Mouse (Mus musculus) C2C12 (cell line): ENCODE measurements around the gene Mmab. TPM values are rescaled to one million over a fixed set of nuclear protein-coding genes. Genes with fewer than 3 reads are reported as not detected.

Experiments
- H3K27me3 ChIP-seq: one replicate; pipeline ENCODE4 v1.6.1; 2011; ENCODE audit not compliant: control insufficient read depth, insufficient read depth, insufficient read length
- H3K36me3 ChIP-seq: one replicate; pipeline ENCODE4 v1.6.1; 2011; ENCODE audit not compliant: control insufficient read depth, insufficient read depth
- H3K4me3 ChIP-seq: one replicate; pipeline ENCODE4 v1.5.1; 2011; ENCODE audit warnings: mild to moderate bottlenecking, control low read depth; ENCODE audit not compliant: poor library complexity, insufficient read depth, severe bottlenecking
- H3K79me2 ChIP-seq: one replicate; pipeline ENCODE4 v1.6.1; 2011; ENCODE audit not compliant: control insufficient read depth, insufficient read depth
- H3K79me3 ChIP-seq: one replicate; pipeline ENCODE4 v1.6.1; 2011; ENCODE audit warnings: low read depth, control low read depth
- H3ac ChIP-seq: one replicate; pipeline ENCODE3; 2011; ENCODE audit warnings: low read depth; ENCODE audit not compliant: control insufficient read depth, insufficient read length
- CEBPB ChIP-seq: IDR thresholded peaks from one replicate; pipeline ENCODE4 v1.6.1; 2011; ENCODE audit warnings: low read depth, mild to moderate bottlenecking, control low read depth, moderate library complexity
- CTCF ChIP-seq: IDR thresholded peaks from one replicate; pipeline ENCODE4 v1.5.1; 2011; ENCODE audit not compliant: control insufficient read depth, insufficient read depth, insufficient read length
- FOSL1 ChIP-seq: IDR thresholded peaks from one replicate; pipeline ENCODE4 v1.8.0; 2011; ENCODE audit warnings: mild to moderate bottlenecking, low read length; ENCODE audit not compliant: poor library complexity, insufficient read depth, severe bottlenecking
- MAX ChIP-seq: IDR thresholded peaks from one replicate; pipeline ENCODE4 v1.6.1; 2011; ENCODE audit warnings: mild to moderate bottlenecking, control low read depth
- MYOD1 ChIP-seq: IDR thresholded peaks from one replicate; pipeline ENCODE4 v1.6.1; 2011; ENCODE audit warnings: low read depth; ENCODE audit not compliant: control insufficient read depth, insufficient read length
- MYOG ChIP-seq: IDR thresholded peaks from one replicate; pipeline ENCODE4 v1.6.1; 2011; ENCODE audit not compliant: control insufficient read depth, insufficient read length; ENCODE audit errors: extremely low read depth
- USF1 ChIP-seq: IDR thresholded peaks from one replicate; pipeline ENCODE4 v1.6.1; 2011; ENCODE audit warnings: low read depth, mild to moderate bottlenecking, control low read depth, moderate library complexity
- polyA plus RNA-seq: library from polyadenylated mRNA; unstranded; fragments of >200 nt; fragmentation: generic; extraction: Trizol; gene quantifications from one replicate; pipeline ENCODE4 v1.2.1, GENCODE M21; 2012; ENCODE audit warnings: missing spikeins

Mmab gene
- polyA plus RNA-seq, 1 experiment = 9.4 TPM

- Histone ChIP-seq H3K27me3 (peaks cover 79% of the 10 kb centered on the region), H3K79me2 (no peaks in the 10 kb centered on the region), H3K36me3 (no peaks in the 10 kb centered on the region), H3K79me3 (no peaks in the 10 kb centered on the region), H3K4me3 (no peak overlapping the region), H3ac (no peak overlapping the region)
- TF ChIP-seq CTCF (no peak), MYOG (no peak), CEBPB (no peak), FOSL1 (no peak), MAX (no peak), USF1 (no peak), MYOD1 (no peak)
Measured at GRCm38 (mm10) chr5:114474741-114475491, 31.1 kb upstream of the Mmab start.

DNA sequence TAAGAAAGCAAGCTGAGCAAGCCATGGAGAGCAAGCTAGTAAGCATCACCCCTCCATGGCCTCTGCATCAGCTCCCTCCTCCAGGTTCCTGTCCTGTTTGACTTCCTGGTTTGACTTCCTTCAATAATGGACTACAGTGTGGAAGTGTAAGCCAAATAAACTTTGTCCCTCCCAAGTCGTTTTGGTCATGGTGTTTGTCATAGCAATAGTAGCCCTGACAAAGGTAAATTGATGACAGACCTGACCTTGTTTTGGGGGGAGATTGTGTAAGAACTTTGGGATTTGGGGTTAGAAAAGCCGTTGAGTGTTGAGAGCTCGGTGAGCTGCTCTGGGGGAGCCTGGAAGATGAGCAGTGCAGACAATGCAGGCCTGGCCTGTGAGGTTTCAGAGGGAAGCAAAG lies 26.5 kb upstream of the Mmab start:
- no peak for TF ChIP-seq MYOG
- TF ChIP-seq MAX = no peak
- no peak for TF ChIP-seq USF1
- no peak for TF ChIP-seq CEBPB
- no peak for TF ChIP-seq MYOD1
- TF ChIP-seq CTCF = no peak
- TF ChIP-seq FOSL1 = no peak

GRCm38 (mm10) chr5:114468007-114468406 lies 24.1 kb upstream of the Mmab start:
- Histone ChIP-seq H3K79me3 (no peaks in the 10 kb centered on the region), H3K36me3 (no peaks in the 10 kb centered on the region), H3ac (no peak overlapping the region), H3K79me2 (no peaks in the 10 kb centered on the region), H3K27me3 (peaks cover 34% of the 10 kb centered on the region), H3K4me3 (no peak overlapping the region)
- TF ChIP-seq MYOD1 (no peak), USF1 (no peak), MAX (no peak), CTCF (no peak), CEBPB (no peak), MYOG (no peak), FOSL1 (no peak)

More for the DNA sequence above, 26.5 kb upstream of the Mmab start:
- no peaks in the 10 kb centered on the region for H3K79me3 ChIP-seq
- H3K4me3 ChIP-seq = no peak overlapping the region
- no peaks in the 10 kb centered on the region for H3K79me2 ChIP-seq
- H3K27me3 ChIP-seq = peaks cover 51% of the 10 kb centered on the region
- H3ac ChIP-seq = no peak overlapping the region
- no peaks in the 10 kb centered on the region for H3K36me3 ChIP-seq

DNA sequence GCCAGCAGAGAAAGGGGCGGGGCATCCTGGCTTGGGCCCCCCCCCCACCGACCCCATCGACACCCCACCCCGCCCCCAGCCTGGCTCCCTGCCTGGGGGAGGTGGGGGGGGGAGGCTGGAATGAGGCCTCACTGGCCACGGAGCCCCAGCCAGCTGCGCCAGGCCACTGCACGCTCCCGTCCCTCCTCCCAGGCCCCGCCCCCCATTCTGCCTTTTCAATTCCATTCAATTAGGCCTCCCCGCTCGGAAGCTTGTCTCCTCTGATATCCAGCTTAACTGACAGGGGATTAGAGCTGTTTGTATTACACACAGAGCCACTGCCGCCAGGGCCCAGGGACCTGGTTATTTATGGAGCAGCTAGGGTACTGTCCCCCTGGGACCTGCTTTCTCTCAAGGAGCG lies 23.6 kb upstream of the Mmab start:
- Histone ChIP-seq H3K79me2 (no peaks in the 10 kb centered on the region), H3K36me3 (no peaks in the 10 kb centered on the region), H3ac (no peak overlapping the region), H3K27me3 (peaks cover 30% of the 10 kb centered on the region), H3K79me3 (no peaks in the 10 kb centered on the region), H3K4me3 (no peak overlapping the region)
- TF ChIP-seq FOSL1 (no peak), MYOD1 (no peak), CEBPB (no peak)

DNA sequence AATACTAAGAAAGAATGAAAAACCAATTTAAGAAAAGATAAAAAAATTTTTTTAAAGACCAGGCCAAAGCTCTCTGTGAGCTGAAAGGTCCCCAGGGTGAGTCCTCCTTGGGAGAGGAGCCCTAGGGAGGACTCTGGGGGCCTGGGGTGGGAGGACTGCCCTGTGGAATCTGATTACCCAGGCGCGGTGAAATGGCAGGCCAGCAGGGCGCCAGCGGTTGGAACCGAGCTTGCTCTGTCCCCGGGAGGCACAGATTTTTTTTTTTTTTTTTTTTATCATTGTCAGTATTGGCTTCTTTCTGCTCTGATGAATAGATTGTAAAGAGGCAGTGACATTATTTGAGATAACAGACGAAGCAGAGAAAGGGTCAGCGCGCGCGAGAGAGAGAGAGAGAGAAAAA lies 23.2 kb upstream of the Mmab start:
- H3K79me2 ChIP-seq = no peaks in the 10 kb centered on the region
- no peaks in the 10 kb centered on the region for H3K79me3 ChIP-seq
- peaks cover 29% of the 10 kb centered on the region for H3K27me3 ChIP-seq
- no peak overlapping the region for H3K4me3 ChIP-seq
- TF ChIP-seq MYOD1 = no peak
- TF ChIP-seq CTCF = no peak
- no peak for TF ChIP-seq MYOG
- TF ChIP-seq CEBPB = no peak
- TF ChIP-seq MAX = no peak
- TF ChIP-seq USF1 = no peak
- no peaks in the 10 kb centered on the region for H3K36me3 ChIP-seq
- no peak overlapping the region for H3ac ChIP-seq

- Histone ChIP-seq H3K36me3 (no peaks in the 10 kb centered on the region), H3K79me2 (no peaks in the 10 kb centered on the region), H3K79me3 (no peaks in the 10 kb centered on the region), H3K27me3 (peaks cover 27% of the 10 kb centered on the region), H3K4me3 (no peak overlapping the region), H3ac (no peak overlapping the region)
- no peak for TF ChIP-seq MAX
Measured at GRCm38 (mm10) chr5:114465641-114466040, 21.8 kb upstream of the Mmab start.
